Mouse (Mus musculus) frontal cortex, postnatal 36 days (tissue): ENCODE measurements around the gene Prrg1.
"Not testable (repeated sequence)": the region's sequence is repeated elsewhere in the genome, so short reads cannot be mapped to it uniquely, and the experiment has no call there.

Experiments
- DNase-seq, 2 experiments: peaks; one replicate each; pipeline ENCODE4 v3.0.0; 2022; ENCODE audit warnings: low spot score in 2 of 2

The Prrg1 gene

DNA sequence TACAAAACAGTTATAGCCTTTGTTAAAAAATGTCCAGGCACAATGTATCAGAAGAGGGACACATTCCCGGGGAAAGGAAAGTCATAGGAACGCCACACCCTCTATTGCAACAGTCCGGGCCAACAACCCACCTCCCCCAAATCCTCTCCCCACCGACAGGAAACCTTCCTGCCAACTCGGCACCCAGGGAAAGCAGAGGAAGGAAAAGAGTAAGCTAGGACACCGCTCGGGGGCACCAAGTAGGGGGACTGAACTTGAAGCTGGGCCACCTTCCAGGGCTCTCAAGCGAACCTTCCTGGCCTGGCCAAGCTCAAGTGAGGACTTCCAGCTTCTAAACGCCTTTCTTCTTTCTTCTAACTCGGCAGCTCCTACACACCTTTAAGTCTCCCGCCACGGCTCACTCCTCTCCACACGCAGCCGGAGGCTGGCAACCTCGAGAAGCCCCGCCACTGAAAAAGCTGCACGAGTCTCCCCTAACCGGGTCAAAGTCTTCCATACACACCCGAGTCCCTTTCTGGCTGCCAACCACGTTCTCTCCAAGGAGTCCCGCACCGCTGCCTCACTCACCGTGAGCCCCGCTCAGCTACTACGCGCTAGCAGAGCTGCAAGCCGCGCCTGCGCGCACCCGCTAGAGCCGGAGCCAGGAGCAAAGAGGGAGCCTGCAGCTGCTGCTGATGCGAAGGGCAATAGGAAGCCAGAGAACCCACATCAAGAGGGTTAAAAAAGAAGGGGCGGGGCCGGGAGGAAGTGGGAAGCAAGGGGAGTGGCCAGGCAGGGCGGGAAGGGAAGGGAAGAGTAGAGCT lies at the start of gene Prrg1:
Gene Prrg1 (minus strand): TSS at position 695 of the 803 bp plus-strand sequence.
- DNase-seq: peak; percentile 62 to 64

DNA sequence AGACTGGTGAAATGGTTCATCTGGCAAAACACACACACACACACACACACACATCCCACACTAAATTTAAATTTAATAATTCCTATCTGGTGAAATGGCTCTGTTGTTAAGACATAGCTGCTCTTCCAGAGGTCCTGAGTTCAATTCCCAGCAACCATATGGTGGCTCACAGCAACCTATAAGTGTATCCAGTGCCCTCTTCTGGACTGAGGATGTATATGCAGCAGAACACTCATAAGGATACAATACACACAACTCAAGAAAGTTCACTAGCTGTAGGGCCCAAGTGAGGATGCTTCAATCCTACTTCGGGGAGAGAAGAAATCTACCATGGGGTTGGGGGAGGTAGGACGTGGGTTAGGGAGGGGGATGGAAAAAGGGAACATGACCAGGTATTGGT lies 22.1 kb upstream of the Prrg1 start:
- DNase-seq: no peak

DNA sequence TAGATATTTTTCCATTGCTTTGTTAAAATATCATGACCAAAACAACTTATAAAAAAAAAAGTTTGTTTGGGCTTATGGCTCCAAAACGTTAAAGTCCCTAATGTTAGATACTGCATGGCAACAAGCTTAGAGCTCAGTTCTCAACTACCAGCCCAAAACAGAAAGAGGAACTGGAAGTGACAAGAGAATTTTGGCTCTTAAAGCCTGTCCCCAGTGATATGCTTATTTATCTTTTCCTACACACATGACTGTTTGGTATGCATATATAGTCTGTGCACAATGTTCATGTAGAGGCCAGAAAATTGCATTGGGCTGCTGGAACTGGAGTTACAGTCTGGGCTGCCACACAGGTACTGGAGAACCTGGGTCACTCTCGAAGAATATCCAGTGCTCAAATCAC lies 9.4 kb upstream of the Prrg1 start:
- no peak for DNase-seq

DNA sequence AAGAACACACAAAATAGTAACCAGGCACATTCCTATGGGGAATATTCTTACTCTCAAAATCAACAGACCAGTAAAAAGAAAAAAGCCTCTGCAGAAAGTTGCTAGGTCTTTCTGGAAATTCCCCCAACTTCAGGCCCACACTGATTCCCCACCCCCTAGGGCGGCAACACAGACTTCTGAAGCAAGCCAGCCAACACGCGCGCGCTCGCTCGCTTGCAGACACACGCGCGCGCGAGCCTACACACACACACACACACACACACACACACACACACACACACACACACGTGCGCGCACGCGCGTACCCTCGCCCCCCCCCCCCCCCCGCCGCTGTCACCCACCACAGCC lies 868 bp downstream of the Prrg1 start:
- DNase-seq: peak; percentile 2 to 4

DNA sequence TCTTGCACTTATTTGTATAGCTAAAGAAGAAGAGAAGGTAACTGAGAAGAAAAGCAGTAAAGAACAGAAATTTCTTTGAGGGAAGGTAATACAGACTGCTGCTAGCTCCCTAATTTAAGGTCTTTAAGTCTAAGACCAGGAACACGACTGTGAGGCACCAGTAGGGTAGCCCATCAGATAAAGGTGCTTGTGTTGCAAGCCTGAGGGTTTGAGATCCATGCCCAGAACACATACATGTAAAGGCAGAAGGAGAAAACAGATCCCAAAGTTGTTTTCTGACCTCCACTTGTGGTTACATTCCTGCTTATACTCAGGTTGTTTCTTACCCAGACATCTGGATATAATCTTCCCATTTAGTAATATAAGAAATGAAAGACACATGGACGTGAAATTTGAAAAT lies 20.2 kb downstream of the Prrg1 start:
- DNase-seq: no peak

DNA sequence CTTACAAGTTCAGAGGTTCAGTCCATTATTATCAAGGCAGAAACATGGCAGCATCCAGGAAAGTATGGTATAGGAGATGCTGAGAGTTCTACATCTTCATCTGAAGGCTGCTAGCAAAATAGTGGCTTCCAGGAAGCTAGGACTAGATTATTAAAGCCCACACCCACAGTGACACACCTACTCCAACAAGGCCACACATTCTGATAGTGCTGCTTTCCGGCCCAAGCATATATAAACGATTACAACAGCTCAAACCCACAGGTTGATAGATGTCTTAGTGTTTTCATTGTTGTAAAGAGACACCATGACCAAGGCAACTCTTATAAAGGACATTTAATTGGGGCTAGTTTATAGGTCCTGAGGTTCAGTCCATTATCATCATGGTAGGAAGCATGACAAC lies 30.3 kb downstream of the Prrg1 start:
- DNase-seq: no peak

DNA sequence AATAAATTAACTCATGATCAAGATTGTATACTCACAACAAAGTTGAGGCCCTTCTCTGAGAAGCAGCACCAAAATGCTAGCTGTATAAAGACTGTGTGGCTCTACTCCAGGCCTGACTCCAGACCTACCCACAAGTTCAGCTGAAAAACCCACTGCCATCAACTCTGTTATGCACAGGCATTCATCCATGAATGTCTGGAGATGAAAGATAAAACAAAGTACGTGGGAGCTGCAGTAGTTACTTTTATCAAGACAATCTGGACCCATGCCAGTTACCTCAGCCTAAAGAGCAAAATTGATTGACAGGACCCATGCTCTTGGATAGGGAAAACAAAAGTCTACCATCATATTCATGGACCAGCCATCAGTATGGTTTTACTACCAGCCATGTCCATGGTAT lies 31.0 kb downstream of the Prrg1 start:
- DNase-seq: no peak

DNA sequence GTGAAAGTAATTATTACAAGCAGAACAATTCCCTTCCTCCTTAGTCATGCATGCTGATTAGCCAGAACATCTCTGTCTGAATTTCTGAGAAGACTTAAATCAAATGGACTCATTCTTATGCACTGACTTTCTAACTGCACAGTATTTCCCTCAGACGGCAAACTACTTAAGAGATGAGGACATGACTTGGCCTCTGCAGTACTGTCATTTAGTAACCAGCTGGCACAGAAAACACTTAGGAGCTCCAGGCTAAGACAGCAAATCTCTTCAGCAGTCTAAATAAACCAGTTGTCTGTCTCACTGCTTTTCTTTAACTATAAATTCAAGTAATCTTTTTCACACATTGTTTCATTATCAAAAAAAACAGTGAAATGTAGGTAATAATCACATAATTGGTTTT lies 36.0 kb downstream of the Prrg1 start:
- no peak for DNase-seq

DNA sequence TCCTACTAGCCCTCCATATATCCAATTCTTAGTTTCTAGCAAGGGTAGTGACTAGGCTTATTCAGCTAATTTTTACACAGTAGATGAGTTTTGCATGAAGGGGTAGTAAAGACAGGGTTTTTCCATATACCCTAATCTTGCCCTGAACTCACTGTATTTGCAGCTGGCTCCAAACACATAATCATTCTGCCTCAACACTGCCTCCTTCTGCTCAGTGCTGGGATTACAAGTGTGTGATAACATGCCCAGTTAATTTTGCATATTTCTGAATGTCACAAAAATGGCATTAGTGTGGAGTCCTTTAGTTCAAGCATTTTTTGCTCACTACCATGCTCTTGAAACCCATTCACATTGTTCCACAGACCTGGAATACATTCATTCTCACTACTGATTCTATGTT lies 44.0 kb downstream of the Prrg1 start:
- no peak for DNase-seq

DNA sequence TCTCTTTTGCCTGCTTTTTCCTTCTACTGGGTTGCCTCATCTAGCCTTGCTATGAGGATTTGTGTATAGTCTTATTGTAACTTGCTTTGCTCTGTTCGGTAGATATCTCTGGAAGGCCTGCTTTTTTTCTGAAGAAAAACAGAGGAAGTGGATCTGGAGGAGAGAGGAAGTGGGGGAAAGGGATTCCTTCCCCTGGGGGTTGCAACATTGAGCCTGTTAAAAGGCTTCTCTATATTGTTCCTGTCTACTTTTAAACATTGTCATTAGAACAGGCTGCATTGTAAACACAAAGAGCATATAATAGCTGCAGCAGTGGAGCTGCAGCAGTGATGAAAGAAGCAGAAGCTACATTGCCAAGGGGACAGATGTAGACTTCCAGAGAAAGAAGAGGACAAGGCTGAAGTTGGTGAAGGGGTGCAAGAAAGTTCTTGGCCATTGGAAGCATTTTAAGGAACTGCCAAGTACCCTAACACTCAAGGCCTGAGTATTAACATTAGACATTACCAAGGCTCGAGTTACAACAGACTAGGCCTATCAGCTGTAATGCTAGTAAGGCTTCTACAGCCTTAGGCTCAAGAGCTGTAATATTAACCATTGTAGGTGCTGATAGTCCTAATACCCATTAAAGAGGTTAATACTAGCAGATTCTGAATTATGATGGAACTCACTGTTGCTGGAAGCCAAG lies 44.9 kb downstream of the Prrg1 start:
- DNase-seq: no peak

DNA sequence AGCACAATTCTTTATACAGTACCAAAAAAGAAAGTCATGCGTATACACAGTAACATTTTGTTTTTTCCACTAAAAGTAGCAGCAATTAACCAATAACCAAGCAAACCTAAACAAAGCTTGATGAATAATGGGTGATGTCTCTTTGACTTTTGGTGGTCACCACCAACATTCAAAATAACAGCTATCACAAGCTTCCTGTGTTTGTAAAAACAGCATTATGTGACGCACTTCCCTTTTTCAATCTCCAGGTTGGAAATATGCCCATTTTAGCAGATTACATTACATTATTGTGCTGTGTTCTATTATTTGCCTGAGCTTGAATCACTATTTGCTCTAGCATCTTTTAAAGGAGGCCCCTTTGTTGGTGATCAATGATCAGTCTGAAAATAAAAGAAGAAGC lies 65.4 kb downstream of the Prrg1 start:
- no peak for DNase-seq

DNA sequence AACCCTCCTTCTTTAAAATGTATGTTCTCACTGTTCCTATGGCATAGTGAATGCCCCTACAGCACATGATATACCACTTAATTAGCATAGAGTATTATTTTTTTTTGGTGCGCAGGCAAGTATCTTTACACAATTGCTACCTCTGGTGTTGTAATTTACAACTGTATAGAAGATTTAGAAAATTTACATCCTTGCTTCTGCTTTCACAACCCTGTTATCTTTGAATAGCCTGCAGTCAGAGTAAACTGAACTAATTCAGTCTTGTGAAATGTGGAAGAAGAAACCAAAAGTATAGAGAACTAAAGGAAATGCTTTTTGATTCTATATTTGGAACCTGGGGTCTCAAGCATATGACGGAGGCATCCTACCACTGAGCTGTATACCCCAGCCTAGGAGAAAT lies 100.7 kb downstream of the Prrg1 start:
- DNase-seq: no peak

DNA sequence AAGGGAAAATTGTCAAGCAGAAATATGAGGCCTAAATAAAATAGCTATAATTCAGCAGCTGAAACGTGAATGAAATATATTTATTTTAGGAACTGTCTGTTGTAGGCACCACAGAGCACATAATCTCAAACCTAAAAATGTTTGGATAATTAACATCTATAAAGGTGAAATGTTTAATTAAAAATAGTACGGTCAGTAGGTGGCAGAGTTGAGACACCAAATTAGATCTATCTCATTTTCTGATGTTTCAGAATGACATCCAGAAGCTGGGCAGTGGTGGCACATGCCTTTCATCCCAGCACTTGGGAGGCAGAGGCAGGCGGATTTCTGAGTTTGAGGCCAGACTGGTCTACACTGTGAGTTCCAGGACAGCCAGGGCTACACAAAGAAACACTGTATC lies 104.0 kb downstream of the Prrg1 start:
- no peak for DNase-seq

DNA sequence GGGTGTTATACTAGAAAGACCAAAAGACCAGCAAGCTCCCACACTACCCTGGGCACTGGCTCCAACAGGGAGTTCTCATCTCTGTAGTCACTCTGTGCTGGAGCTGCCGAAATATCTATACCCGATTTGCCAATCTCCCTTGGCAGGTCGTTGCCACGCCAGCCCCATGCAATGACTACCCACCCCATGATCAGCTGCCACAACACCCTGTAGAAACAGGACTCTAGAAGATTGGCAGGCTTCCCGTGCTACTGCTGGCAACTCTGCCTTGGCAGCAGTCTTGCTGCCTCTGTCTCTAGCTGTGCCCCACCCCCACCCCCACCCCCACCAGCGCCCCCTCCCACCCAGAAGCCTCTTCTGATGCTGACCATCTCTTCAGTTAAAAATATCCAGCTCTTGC lies 149.3 kb downstream of the Prrg1 start:
- DNase-seq: no peak

DNA sequence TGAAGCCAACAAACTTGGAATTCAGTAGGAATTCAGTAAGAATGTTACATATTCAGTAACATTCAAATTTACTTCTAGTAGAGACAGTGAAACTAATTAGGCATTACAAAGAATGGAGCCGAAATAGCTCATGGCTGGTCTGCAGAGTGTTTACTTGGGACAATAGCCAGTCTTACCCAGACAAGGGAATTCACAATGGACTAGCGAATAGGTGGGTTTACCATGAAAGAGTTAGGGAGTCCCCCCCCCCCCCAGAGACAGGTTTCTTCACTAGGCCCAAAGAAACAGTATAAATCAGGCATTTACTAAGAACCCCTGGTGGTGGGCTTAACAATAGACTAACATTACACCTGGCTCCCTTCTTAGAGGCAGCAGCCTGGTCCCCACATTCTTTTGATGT lies 180.3 kb downstream of the Prrg1 start:
- DNase-seq: not testable (repeated sequence)
